In the genomic region with DNA sequence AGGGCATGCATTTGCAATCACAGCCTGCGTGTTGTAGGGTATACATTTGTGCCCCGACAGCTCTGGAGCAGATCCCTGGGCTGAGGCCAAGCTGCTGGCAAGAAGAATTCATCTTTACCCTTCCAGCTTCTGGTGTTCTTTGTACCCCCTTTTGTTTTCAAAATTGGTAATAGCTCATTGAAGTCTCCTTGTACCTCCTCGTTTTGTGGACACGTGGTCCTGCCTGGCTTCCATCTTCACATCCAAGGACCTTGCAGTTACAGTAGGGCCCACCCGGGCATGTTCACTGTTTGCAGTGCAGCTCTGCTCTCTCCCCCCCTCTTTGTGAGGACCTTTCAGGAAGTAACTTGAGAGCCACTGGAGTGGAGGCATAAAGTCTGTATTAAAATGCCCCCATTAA, we compare ENCODE assay signal across 35 mouse cellular contexts. TPM values are rescaled to one million over a fixed set of nuclear protein-coding genes. Genes with fewer than 3 reads are reported as not detected.
DNase-seq lines count a peak whose midpoint lies in the region; ATAC-seq and TF ChIP-seq lines count a peak whose summit lies in the region.
"Had no signal": no experiment of that assay in that cellular context is flagged by ENCODE, and none has a peak within 500 bp of the region (broad histone marks: within the 10 kb centered on the region; RNA-seq: fewer than 3 reads in every experiment).

No protein-coding gene starts in this region.

- intact Hi-C loops in gastrocnemius, adult 2 months (cut with DNase I), result no loop called here

- no peak overlapping the region for H3K4me2 ChIP-seq in forebrain, embryonic 13.5 days
- no peak overlapping the region for H3K4me2 ChIP-seq in forebrain, embryonic 11.5 days (ENCODE audit: low read depth, low read length, severe bottlenecking)
- no peak overlapping the region for H3K4me2 ChIP-seq in limb, embryonic 12.5 days
- H3K4me2 ChIP-seq: embryonic facial prominence, embryonic 15.5 days; heart, embryonic 11.5 days; hindbrain, embryonic 15.5 days; kidney, embryonic 15.5 days; limb, embryonic 15.5 days; liver, embryonic 13.5 days; neural tube, embryonic 15.5 days had no signal

- WGBS in forebrain, embryonic 13.5 days, result 31% methylated on average over 5 of the region's 5 CpGs
- 51% methylated on average over 5 of the region's 5 CpGs for WGBS in forebrain, embryonic 11.5 days
- 57% methylated on average over 5 of the region's 5 CpGs for WGBS in limb, embryonic 12.5 days
- 65% methylated on average over 5 of the region's 5 CpGs for WGBS in limb, embryonic 10.5 days

- H3K4me3 ChIP-seq in forebrain, embryonic 13.5 days, result no peak overlapping the region
- H3K4me3 ChIP-seq in forebrain, embryonic 11.5 days (ENCODE audit: low read depth, low read length), result no peak overlapping the region
- no peak overlapping the region for H3K4me3 ChIP-seq in gastrocnemius, adult 2 months
- H3K4me3 ChIP-seq in limb, embryonic 12.5 days (replicated peaks), result no peak overlapping the region
- no peak overlapping the region for H3K4me3 ChIP-seq in limb, embryonic 10.5 days
- H3K4me3 ChIP-seq: embryonic facial prominence, embryonic 15.5 days; hindbrain, embryonic 15.5 days; kidney, embryonic 15.5 days; limb, embryonic 15.5 days; liver, embryonic 13.5 days; neural tube, embryonic 15.5 days had no signal

- no peak overlapping the region for H3K27ac ChIP-seq in forebrain, embryonic 13.5 days
- no peak overlapping the region for H3K27ac ChIP-seq in forebrain, embryonic 11.5 days (ENCODE audit: low read depth, low read length)
- H3K27ac ChIP-seq in gastrocnemius, adult 2 months, result peak overlapping the region; percentile 43; the same call in 1 of the 2 replicates
- H3K27ac ChIP-seq in limb, embryonic 12.5 days, result 0 out of 2 replicates have a peak overlapping the region, but pooled peaks have one; percentile 29
- no peak overlapping the region for H3K27ac ChIP-seq in limb, embryonic 10.5 days
- H3K27ac ChIP-seq: embryonic facial prominence, embryonic 15.5 days; hindbrain, embryonic 15.5 days; kidney, embryonic 15.5 days; limb, embryonic 15.5 days; liver, embryonic 13.5 days; neural tube, embryonic 15.5 days had no signal

- DNase-seq in forebrain, embryonic 11.5 days (ENCODE audit: low spot score), result no peak
- DNase-seq in gastrocnemius, adult 2 months, result no peak
- DNase-seq in gastrocnemius, postnatal 10 days, result no peak
- no peak for DNase-seq in limb, embryonic 10.5 days (ENCODE audit: low spot score)
- no peak for DNase-seq in thymus, postnatal 25 days
- DNase-seq: adrenal gland, adult 8-10 months; cerebellum, adult 11-12 months; cerebellum, adult 9-11 months; gastrocnemius, postnatal 14 days; kidney, adult 18-20 months; kidney, postnatal 25 days; liver, embryonic 13.5 days; lung, adult 18-20 months; lung, postnatal 10 days; midbrain, embryonic 14.5 days; retina, postnatal 1 day; right cerebral cortex, postnatal 14 days had no signal

- H3K36me3 ChIP-seq in forebrain, embryonic 13.5 days (ENCODE audit: poor library complexity, severe bottlenecking), result no peaks in the 10 kb centered on the region
- no peaks in the 10 kb centered on the region for H3K36me3 ChIP-seq in forebrain, embryonic 11.5 days (ENCODE audit: control insufficient read depth, insufficient read depth, low read length)
- H3K36me3 ChIP-seq in limb, embryonic 12.5 days, result no peaks in the 10 kb centered on the region
- no peaks in the 10 kb centered on the region for H3K36me3 ChIP-seq in limb, embryonic 10.5 days
- H3K36me3 ChIP-seq: embryonic facial prominence, embryonic 15.5 days; hindbrain, embryonic 15.5 days; kidney, embryonic 15.5 days; limb, embryonic 15.5 days; liver, embryonic 13.5 days; neural tube, embryonic 15.5 days had no signal

- no peak for TF ChIP-seq CTCF in gastrocnemius, adult 2 months (IDR thresholded peaks at IDR 0.05)

- ATAC-seq in forebrain, embryonic 13.5 days, result peak; percentile 71
- no peak for ATAC-seq in forebrain, embryonic 11.5 days (replicated peaks; ENCODE audit: low FRiP score)
- ATAC-seq in limb, embryonic 12.5 days (ENCODE audit: insufficient number of reproducible peaks, insufficient read depth, low FRiP score, low TSS enrichment, low read depth), result no peak
- ATAC-seq: CD4-positive, CD25-positive, alpha-beta regulatory T cell, adult 4 months had no signal

- H3K27me3 ChIP-seq in forebrain, embryonic 13.5 days, result no peaks in the 10 kb centered on the region
- H3K27me3 ChIP-seq in forebrain, embryonic 11.5 days (ENCODE audit: control insufficient read depth, insufficient read depth, low read length), result no peaks in the 10 kb centered on the region
- no peaks in the 10 kb centered on the region for H3K27me3 ChIP-seq in limb, embryonic 12.5 days
- no peaks in the 10 kb centered on the region for H3K27me3 ChIP-seq in limb, embryonic 10.5 days (ENCODE audit: low read depth, poor library complexity, severe bottlenecking)
- H3K27me3 ChIP-seq: embryonic facial prominence, embryonic 15.5 days; hindbrain, embryonic 15.5 days; kidney, embryonic 15.5 days; limb, embryonic 15.5 days; liver, embryonic 13.5 days; neural tube, embryonic 15.5 days had no signal

- H3K9me3 ChIP-seq in forebrain, embryonic 13.5 days (replicated peaks), result no peaks in the 10 kb centered on the region
- no peaks in the 10 kb centered on the region for H3K9me3 ChIP-seq in forebrain, embryonic 11.5 days (ENCODE audit: control insufficient read depth, low read length)
- H3K9me3 ChIP-seq in limb, embryonic 12.5 days, result no peaks in the 10 kb centered on the region
- H3K9me3 ChIP-seq in limb, embryonic 10.5 days (replicated peaks), result no peaks in the 10 kb centered on the region
- H3K9me3 ChIP-seq: embryonic facial prominence, embryonic 15.5 days; hindbrain, embryonic 15.5 days; kidney, embryonic 15.5 days; limb, embryonic 15.5 days; liver, embryonic 13.5 days; neural tube, embryonic 15.5 days had no signal

- no peak overlapping the region for H3K9ac ChIP-seq in forebrain, embryonic 13.5 days
- H3K9ac ChIP-seq in forebrain, embryonic 11.5 days (ENCODE audit: low read length), result no peak overlapping the region
- H3K9ac ChIP-seq in limb, embryonic 12.5 days (replicated peaks), result no peak overlapping the region
- H3K9ac ChIP-seq: embryonic facial prominence, embryonic 15.5 days; hindbrain, embryonic 15.5 days; kidney, embryonic 15.5 days; limb, embryonic 15.5 days; liver, embryonic 13.5 days; neural tube, embryonic 15.5 days had no signal

- H3K4me1 ChIP-seq in forebrain, embryonic 13.5 days, result peaks cover 11% of the 10 kb centered on the region
- H3K4me1 ChIP-seq in forebrain, embryonic 11.5 days (replicated peaks; ENCODE audit: control insufficient read depth, insufficient read depth, low read length), result no peaks in the 10 kb centered on the region
- peaks cover 7% of the 10 kb centered on the region for H3K4me1 ChIP-seq in limb, embryonic 12.5 days (replicated peaks)
- peaks cover 6% of the 10 kb centered on the region; the same call in 1 of the 2 replicates for H3K4me1 ChIP-seq in limb, embryonic 10.5 days

RNA-seq across cellular contexts. Expression of a gene that starts 9.4 kb away (rescaled TPM):
- 3.5 and 4.3 TPM in 2 replicates for polyA plus RNA-seq in forebrain, embryonic 13.5 days (2015; fragmentation: Nextera tagmentation; extraction: Ambion mirVana)
- polyA plus RNA-seq in forebrain, embryonic 11.5 days (2014; fragmentation: Nextera tagmentation; extraction: Ambion mirVana), result 1.5 and 1.8 TPM in 2 replicates
- 10 to 100 TPM; 36.1 to 77.7 TPM for total RNA-seq in gastrocnemius, adult 2 months (2021)
- 10 to 100 TPM; 19.0 to 25.8 TPM for total RNA-seq in gastrocnemius, postnatal 10 days (2021)
- polyA plus RNA-seq in limb, embryonic 12.5 days (2016; fragmentation: Nextera tagmentation; extraction: Ambion mirVana), result 0.94 and 1.0 TPM in 2 replicates
- 0.53 and 0.55 TPM in 2 replicates for polyA plus RNA-seq in limb, embryonic 10.5 days (2016; fragmentation: Nextera tagmentation; extraction: Ambion mirVana)

RNA-seq across cellular contexts. Expression of a gene that starts 24.4 kb away (rescaled TPM):
- not detected in 2 replicates for polyA plus RNA-seq in forebrain, embryonic 13.5 days (2015; fragmentation: Nextera tagmentation; extraction: Ambion mirVana)
- not detected in 2 replicates for polyA plus RNA-seq in forebrain, embryonic 11.5 days (2014; fragmentation: Nextera tagmentation; extraction: Ambion mirVana)
- total RNA-seq in gastrocnemius, adult 2 months (2021), result 10 to 100 TPM; 16.7 to 32.1 TPM
- total RNA-seq in gastrocnemius, postnatal 10 days (2021), result 10 to 100 TPM in 1 of 2 experiments, 1 to 10 TPM in 1; 6.6 to 10.8 TPM
- not detected in 2 replicates for polyA plus RNA-seq in limb, embryonic 12.5 days (2016; fragmentation: Nextera tagmentation; extraction: Ambion mirVana)
- polyA plus RNA-seq in limb, embryonic 10.5 days (2016; fragmentation: Nextera tagmentation; extraction: Ambion mirVana), result not detected in 2 replicates
- total RNA-seq: granulocyte monocyte progenitor cell, adult 5-6 weeks; hematopoietic stem cell, adult 5-6 weeks had no signal
- polyA plus RNA-seq: CD4-positive, CD25-positive, alpha-beta regulatory T cell, adult 4 months; embryonic facial prominence, embryonic 15.5 days; heart, embryonic 11.5 days; heart, embryonic 16.5 days; hindbrain, embryonic 15.5 days; intestine, embryonic 14.5 days; kidney, embryonic 15.5 days; limb, embryonic 15.5 days; liver, embryonic 13.5 days; neural tube, embryonic 15.5 days; small intestine, adult 2 months; stomach, embryonic 14.5 days; testis, adult 2 months; thymus, postnatal 0 days; urinary bladder, adult 2 months had no signal

Comparison
In these comparisons a context has a peak if more than half of its experiments do, and no peak if none do; other contexts are left out.
1. H3K27ac ChIP-seq: peak in gastrocnemius, adult 2 months (single experiment) and limb, embryonic 12.5 days (single experiment); none in forebrain, embryonic 13.5 days (single experiment), forebrain, embryonic 11.5 days (single experiment) and limb, embryonic 10.5 days (single experiment).